Mouse (Mus musculus): Measurements from ENCODE around the gene Wdr46. TPM values are rescaled to one million over a fixed set of nuclear protein-coding genes. Genes with fewer than 3 reads are reported as not detected.
A peak's percentile ranks its signal among the peaks of the same experiment; 100 is the strongest.
"Not testable (repeated sequence)": the region's sequence is repeated elsewhere in the genome, so short reads cannot be mapped to it uniquely, and the experiment has no call there.

The Wdr46 gene
- polyA plus RNA-seq, 1 experiment from 2014 or later = 38.8 TPM

DNA sequence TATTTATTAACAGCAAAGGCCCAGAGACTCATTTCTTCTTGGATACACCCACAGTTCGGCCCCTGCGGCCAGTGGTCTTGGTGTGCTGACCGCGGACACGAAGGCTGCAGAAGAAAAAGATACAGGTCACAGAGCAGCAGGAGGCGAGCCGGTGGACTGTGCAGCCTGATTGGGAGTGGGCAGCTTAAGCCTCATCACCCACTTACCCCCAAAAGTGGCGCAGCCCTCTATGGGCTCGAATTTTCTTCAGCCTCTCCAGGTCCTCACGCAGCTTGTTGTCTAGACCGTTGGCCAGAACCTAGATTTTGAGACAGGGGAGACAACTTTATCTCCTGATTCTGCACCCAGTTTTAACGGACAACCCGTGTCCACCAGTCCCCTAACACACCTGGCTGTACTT lies 11.6 kb downstream of the Wdr46 start:
- H3K9ac ChIP-seq = peak overlapping the region; percentile 74; the same call in 1 of the 2 replicates
- peaks cover 62% of the 10 kb centered on the region for H3K4me1 ChIP-seq
- peak overlapping the region; percentile 44 for H3K4me3 ChIP-seq
- WGBS = 76% methylated on average over 13 of the region's 13 CpGs
- not testable (repeated sequence) for H3K27me3 ChIP-seq; ATAC-seq (ENCODE audit: low FRiP score); H3K9me3 ChIP-seq (replicated peaks)
- H3K27ac ChIP-seq = peak overlapping the region; percentile 91; the same call in 1 of the 2 replicates
- H3K36me3 ChIP-seq = peaks cover 48% of the 10 kb centered on the region
- peak overlapping the region; percentile 87 for H3K4me2 ChIP-seq (replicated peaks)

DNA sequence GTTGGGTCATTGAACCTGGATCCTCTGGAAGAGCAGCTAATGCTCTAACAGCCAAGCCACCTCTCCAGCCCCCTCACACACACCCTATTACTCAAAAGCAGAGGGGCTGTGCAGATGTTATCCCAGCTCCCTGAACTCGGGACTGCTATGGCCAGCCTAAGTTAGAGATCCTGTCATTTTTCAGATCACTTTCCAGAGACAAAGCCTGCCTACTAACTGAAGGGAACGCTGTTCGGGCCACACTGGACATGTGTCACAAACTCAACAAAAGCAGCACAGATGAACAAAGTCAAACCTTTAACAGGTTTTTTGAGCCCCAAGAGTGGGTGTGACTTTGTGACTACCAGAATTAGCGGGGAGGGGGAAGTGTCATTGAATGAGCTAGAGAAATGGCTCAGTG lies 12.4 kb downstream of the Wdr46 start:
- WGBS = 84% methylated on average over 4 of the region's 4 CpGs
- Histone ChIP-seq H3K27ac (peak overlapping the region; percentile 35; the same call in 1 of the 2 replicates), H3K27me3 (no peaks in the 10 kb centered on the region), H3K9me3 (replicated peaks) (no peaks in the 10 kb centered on the region), H3K4me1 (peaks cover 65% of the 10 kb centered on the region), H3K36me3 (peaks cover 49% of the 10 kb centered on the region), H3K4me3 (no peak overlapping the region), H3K9ac (peak overlapping the region; percentile 19; the same call in 1 of the 2 replicates), H3K4me2 (replicated peaks) (peak overlapping the region; percentile 73; the same call in 1 of the 2 replicates)
- ATAC-seq (ENCODE audit: low FRiP score) = no peak

DNA sequence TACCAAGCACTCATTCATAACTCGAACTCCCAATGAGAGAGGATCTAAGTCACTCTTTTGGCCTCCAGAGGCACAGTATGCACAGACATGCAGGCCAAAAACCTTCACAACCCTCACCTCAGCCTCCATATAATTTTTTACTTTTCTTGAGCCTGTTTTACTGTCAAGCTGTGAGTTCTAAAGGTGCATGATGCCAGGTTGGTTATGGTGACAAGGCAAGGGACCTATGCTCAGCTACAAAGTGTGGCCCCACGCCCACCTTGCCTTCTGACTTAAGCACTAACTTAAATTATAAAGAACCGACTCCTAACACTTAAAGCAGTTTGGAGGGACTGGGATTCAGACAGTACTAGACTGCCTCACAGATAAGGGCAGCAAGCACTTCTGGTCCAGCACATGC lies 12.8 kb downstream of the Wdr46 start:
- no peak for ATAC-seq (ENCODE audit: low FRiP score)
- Histone ChIP-seq H3K9me3 (replicated peaks) (no peaks in the 10 kb centered on the region), H3K27me3 (no peaks in the 10 kb centered on the region), H3K4me3 (no peak overlapping the region), H3K36me3 (peaks cover 47% of the 10 kb centered on the region), H3K27ac (no peak overlapping the region), H3K9ac (0 out of 2 replicates have a peak overlapping the region, but pooled peaks have one; percentile 19), H3K4me2 (replicated peaks) (peak overlapping the region; percentile 73), H3K4me1 (peaks cover 65% of the 10 kb centered on the region)
- 82% methylated on average over 3 of the region's 3 CpGs for WGBS

DNA sequence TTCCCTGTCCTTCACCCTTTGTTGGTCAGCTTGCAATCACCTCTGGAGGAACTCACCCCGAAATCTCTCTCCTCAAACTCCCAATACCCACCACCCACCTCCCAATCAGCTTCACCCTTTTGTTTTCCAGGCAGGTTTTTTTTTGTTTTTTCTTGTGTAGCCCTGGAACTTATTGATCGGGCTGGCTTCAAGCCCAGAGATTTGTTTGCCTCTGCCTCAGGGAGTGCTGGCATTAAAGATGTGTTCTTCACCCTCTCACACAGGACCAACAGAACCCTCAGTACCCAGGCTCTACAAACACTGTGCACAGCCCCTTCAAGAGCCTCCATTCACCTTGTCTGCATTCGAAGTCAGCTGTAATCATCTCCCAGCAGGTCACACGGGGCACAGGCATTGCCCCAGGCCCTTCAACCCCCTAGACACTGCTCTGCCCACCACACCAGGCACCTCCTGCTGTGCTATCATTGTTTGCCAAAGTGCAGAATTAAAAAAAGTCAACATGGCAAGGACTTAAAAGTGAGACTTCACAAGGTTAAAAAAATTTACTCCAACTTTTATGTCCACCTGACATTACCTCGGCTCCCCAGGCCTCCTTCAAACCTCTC lies 13.6 kb downstream of the Wdr46 start:
- no peak for ATAC-seq (ENCODE audit: low FRiP score)
- Histone ChIP-seq H3K4me2 (replicated peaks) (peak overlapping the region; percentile 73), H3K4me3 (peak overlapping the region; percentile 94), H3K27me3 (no peaks in the 10 kb centered on the region), H3K4me1 (peaks cover 65% of the 10 kb centered on the region), H3K36me3 (peaks cover 46% of the 10 kb centered on the region), H3K9me3 (replicated peaks) (no peaks in the 10 kb centered on the region), H3K9ac (peak overlapping the region; percentile 98), H3K27ac (0 out of 2 replicates have a peak overlapping the region, but pooled peaks have one; percentile 88)
- 36% methylated on average over 5 of the region's 5 CpGs for WGBS

DNA sequence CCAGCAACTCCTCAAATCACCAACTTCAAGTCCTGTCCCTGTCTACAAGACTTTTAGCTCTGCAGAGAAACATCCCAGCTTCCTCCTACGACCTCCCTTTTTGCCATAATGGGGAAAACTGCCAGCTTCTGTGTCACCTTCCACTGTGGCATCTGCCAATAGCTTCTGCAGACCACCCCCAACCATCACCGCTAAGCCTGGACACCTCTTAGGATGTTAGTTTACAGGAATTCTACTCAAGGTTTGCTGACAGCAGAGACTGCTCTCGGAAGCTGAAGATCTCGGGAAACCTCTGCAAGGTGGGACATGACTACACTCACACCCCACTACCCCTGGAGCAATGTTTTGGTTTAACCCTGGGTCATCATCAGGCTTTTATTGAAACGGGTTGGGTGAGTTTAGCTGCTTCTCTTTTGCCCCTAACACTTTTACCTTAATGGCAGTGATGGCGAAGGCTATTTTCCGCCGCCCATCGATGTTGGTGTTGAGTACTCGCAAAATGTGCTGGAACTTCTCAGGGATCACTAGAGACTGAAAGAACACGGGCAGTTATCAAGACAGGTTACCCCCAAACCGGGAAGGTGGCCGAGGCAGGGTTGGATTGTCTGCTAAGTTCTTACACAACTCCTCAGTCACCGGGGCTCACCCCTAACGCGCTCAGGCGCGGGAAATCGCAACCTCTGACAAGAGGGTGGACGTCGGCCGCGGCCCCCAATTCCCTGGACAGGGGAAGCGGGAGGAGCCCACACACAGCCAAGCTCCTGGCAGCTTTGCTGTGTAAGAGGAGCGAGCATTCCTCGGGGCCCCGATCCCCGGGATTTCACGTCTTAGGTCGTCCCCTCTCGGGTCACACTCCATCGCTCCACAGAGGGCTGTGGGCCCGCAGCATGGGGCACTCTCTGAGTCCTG lies 14.4 kb downstream of the Wdr46 start:
- Histone ChIP-seq H3K4me1 (peaks cover 58% of the 10 kb centered on the region), H3K27me3 (no peaks in the 10 kb centered on the region), H3K27ac (peak overlapping the region; percentile 88), H3K9ac (peak overlapping the region; percentile 98), H3K9me3 (replicated peaks) (no peaks in the 10 kb centered on the region), H3K36me3 (peaks cover 46% of the 10 kb centered on the region), H3K4me2 (replicated peaks) (peak overlapping the region; percentile 73), H3K4me3 (peak overlapping the region; percentile 94)
- WGBS = 1% methylated on average over 33 of the region's 33 CpGs
- ATAC-seq (ENCODE audit: low FRiP score) = no peak; the same call in none of the 2 replicates

DNA sequence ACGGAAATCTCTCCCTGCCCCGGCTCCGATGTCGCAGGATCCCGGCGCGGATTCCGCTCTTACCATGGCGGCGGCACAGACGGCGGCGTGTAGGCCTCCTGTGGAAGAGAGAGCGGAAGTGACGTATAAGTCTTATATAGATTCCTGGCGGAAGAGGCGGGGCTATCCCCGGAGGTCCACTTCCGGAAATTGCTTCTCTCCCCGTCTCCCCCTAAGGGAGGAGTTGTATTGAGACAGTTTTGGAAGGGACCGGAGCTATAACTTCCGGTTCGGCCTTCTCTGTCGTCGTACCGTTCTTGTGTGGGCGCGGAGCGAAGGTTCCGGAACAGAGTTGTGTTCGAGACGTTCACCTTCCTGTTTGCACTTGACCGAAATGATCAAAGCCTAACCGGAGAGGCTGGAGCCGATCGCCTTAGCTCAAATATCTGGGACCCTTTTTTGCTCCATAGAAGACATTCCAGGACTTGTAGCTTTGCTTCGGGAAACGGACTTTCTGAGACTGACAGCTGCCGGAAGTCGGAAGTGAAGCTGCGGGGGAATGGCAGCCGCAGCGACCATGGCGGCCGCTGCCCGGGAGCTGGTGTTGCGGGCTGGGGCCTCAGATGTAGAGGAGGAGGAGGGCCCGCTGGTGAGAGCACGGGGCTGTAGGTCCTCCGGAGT lies 15.2 kb downstream of the Wdr46 start, which contains the start of the genes Vps52 and Rps18:
TSS of gene Vps52 (plus strand) at position 258 of the 660 bp plus-strand sequence.
TSS of gene Rps18 (minus strand) at position 447 of the 660 bp plus-strand sequence.
- H3K4me1 ChIP-seq = peaks cover 50% of the 10 kb centered on the region
- WGBS = under 1% methylated on average over 49 of the region's 50 CpGs
- H3K4me3 ChIP-seq = peak within 1 kb of the TSS; percentile 94
- H3K4me2 ChIP-seq (replicated peaks) = peak within 1 kb of the TSS; percentile 73
- H3K9me3 ChIP-seq (replicated peaks) = no peaks in the 10 kb centered on the region
- ATAC-seq (ENCODE audit: low FRiP score) = peak; percentile 88
- peak within 1 kb of the TSS; percentile 98 for H3K9ac ChIP-seq
- no peaks in the 10 kb centered on the region for H3K27me3 ChIP-seq
- peak within 1 kb of the TSS; percentile 88 for H3K27ac ChIP-seq
- H3K36me3 ChIP-seq = peaks cover 54% of the 10 kb centered on the region

DNA sequence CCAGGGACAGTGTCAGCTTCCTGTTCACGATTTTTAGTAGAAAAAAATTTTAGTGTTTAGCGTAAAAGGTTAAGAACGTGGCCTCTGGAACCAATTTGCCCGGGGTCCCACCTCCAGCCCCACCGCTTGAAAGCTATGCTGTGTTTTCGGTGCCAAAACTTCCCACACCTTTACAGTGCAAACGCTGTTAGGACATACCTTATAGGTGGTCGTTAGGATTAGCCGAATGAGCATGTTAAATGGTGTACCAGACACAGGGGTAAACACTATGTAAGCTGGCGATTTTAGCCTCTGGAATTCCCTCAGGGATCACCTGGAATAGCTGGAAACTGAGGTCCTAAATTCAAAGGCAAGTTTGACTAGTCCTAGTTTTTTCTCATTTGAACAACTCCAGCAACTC lies 15.9 kb downstream of the Wdr46 start:
- Histone ChIP-seq H3K4me1 (peaks cover 44% of the 10 kb centered on the region), H3K27ac (peak overlapping the region; percentile 87), H3K36me3 (peaks cover 60% of the 10 kb centered on the region), H3K4me3 (peak overlapping the region; percentile 94), H3K4me2 (replicated peaks) (peak overlapping the region; percentile 73), H3K9ac (peak overlapping the region; percentile 71), H3K9me3 (replicated peaks) (no peaks in the 10 kb centered on the region), H3K27me3 (no peaks in the 10 kb centered on the region)
- ATAC-seq (ENCODE audit: low FRiP score) = no peak
- WGBS = 9% methylated on average over 10 of the region's 10 CpGs

DNA sequence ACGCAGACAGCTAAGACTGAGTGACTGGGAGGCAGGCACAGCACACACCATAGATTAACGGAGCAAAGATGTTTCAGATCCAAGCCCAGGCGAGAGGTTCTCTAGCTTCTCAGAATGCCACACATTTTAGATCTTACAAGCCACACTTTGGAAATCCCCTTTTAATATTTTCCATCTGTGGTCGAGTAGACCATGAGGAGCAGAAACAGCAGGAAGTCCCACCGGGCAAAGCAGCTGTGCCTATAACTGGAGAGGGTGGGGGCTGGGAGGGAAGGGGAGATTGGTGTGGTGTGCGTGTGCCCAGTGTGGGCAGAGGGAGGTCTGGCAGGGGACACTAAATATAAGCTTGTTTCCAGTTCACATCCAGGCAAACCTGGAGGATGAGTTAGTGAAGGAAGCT lies 17.0 kb downstream of the Wdr46 start:
- Histone ChIP-seq H3K4me2 (replicated peaks) (no peak overlapping the region), H3K36me3 (peaks cover 61% of the 10 kb centered on the region), H3K27ac (no peak overlapping the region), H3K4me3 (no peak overlapping the region), H3K4me1 (peaks cover 34% of the 10 kb centered on the region), H3K27me3 (no peaks in the 10 kb centered on the region), H3K9ac (no peak overlapping the region), H3K9me3 (replicated peaks) (no peaks in the 10 kb centered on the region)
- no peak for ATAC-seq (ENCODE audit: low FRiP score)
- 84% methylated on average over 6 of the region's 6 CpGs for WGBS

DNA sequence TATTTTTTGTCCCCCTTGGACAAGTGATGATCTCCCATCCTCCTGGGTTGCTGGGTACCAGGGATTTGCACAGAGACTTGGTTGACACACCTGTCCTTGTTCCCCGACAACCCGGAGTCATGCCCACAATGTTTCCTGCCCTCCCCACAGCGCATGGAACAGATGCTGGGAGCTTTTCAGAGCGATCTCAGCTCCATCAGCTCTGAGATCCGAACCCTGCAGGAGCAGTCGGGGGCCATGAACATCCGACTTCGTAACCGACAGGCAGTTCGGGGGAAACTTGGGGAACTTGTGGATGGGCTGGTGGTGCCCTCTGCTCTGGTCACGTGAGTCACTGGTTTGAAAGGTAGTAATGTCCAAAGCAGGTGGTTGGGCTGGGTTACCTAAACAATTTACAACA lies 18.0 kb downstream of the Wdr46 start:
- Histone ChIP-seq H3K9ac (no peak overlapping the region), H3K4me3 (no peak overlapping the region), H3K27ac (no peak overlapping the region), H3K27me3 (no peaks in the 10 kb centered on the region), H3K4me1 (peaks cover 24% of the 10 kb centered on the region), H3K4me2 (replicated peaks) (no peak overlapping the region), H3K36me3 (peaks cover 61% of the 10 kb centered on the region), H3K9me3 (replicated peaks) (no peaks in the 10 kb centered on the region)
- no peak for ATAC-seq (ENCODE audit: low FRiP score)
- WGBS = 94% methylated on average over 11 of the region's 11 CpGs

DNA sequence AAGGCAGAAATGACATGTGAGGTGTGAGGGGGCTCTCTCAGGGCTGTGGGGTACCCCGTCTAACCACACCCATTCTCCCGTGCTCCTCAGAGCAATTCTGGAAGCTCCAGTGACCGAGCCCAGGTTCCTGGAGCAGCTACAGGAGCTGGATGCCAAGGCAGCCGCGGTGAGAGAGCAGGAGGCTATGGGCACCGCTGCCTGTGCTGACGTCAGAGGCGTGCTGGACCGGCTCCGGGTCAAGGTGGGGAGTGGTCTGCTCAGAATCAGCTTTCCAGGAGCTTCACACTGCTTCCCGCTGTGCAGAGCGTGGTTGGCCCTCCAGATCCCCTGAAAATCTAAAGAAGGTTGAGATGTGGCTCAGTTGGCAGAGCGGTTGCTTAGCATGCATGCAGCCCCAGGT lies 18.7 kb downstream of the Wdr46 start:
- H3K4me1 ChIP-seq = peaks cover 18% of the 10 kb centered on the region
- H3K36me3 ChIP-seq = peaks cover 61% of the 10 kb centered on the region
- H3K9me3 ChIP-seq (replicated peaks) = no peaks in the 10 kb centered on the region
- H3K27me3 ChIP-seq = no peaks in the 10 kb centered on the region
- H3K9ac ChIP-seq = no peak overlapping the region
- no peak overlapping the region for H3K4me2 ChIP-seq (replicated peaks)
- WGBS = 94% methylated on average over 13 of the region's 13 CpGs
- no peak overlapping the region for H3K4me3 ChIP-seq
- no peak overlapping the region for H3K27ac ChIP-seq
- no peak for ATAC-seq (ENCODE audit: low FRiP score)

DNA sequence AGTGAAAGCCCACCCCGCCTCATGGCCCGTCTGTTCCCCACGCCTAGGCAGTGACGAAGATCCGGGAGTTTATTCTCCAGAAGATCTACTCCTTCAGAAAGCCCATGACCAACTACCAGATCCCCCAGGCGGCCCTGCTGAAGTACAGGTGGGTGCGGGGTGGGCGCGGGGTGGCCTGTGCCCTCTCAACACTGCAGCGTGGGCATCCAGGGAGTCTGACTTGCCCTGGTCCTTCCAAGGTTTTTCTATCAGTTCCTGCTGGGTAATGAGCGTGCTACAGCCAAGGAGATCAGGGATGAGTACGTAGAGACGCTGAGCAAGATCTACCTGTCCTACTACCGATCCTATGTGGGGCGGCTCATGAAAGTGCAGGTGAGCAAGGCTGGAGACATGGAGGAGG lies 19.5 kb downstream of the Wdr46 start:
- Histone ChIP-seq H3K27me3 (no peaks in the 10 kb centered on the region), H3K4me2 (replicated peaks) (no peak overlapping the region), H3K4me1 (peaks cover 10% of the 10 kb centered on the region), H3K9me3 (replicated peaks) (no peaks in the 10 kb centered on the region), H3K9ac (no peak overlapping the region), H3K27ac (no peak overlapping the region), H3K4me3 (no peak overlapping the region), H3K36me3 (peaks cover 62% of the 10 kb centered on the region)
- ATAC-seq (ENCODE audit: low FRiP score) = no peak
- 94% methylated on average over 15 of the region's 15 CpGs for WGBS

DNA sequence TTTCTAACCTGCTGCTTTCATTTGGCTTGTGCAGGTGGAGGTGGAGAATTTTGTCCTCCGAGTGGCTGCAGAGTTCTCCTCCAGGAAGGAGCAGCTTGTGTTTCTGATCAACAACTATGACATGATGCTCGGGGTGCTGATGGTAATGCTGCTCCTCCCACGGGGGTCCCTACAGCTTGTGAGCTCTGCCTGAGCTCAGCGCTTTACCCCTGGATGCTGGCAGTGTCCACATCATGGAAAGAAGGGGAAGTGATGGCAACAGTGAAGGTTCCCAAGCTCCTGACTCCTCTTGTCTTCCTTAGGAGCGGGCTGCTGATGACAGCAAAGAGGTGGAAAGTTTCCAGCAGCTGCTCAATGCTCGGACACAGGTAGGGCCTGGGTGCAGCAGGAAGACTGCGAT lies 22.4 kb downstream of the Wdr46 start:
- H3K27ac ChIP-seq = no peak overlapping the region
- WGBS = 87% methylated on average over 7 of the region's 7 CpGs
- no peak overlapping the region for H3K4me3 ChIP-seq
- ATAC-seq (ENCODE audit: low FRiP score) = no peak
- H3K4me1 ChIP-seq = no peaks in the 10 kb centered on the region; the same call in 1 of the 2 replicates
- H3K9ac ChIP-seq = no peak overlapping the region
- no peaks in the 10 kb centered on the region for H3K27me3 ChIP-seq
- no peak overlapping the region for H3K4me2 ChIP-seq (replicated peaks)
- H3K36me3 ChIP-seq = peaks cover 80% of the 10 kb centered on the region
- H3K9me3 ChIP-seq (replicated peaks) = no peaks in the 10 kb centered on the region
